Mouse (Mus musculus) CH12.LX (cell line): Measurements from ENCODE around the gene Dppa3.

ENCODE experiments used
- E2F4 ChIP-seq: IDR thresholded peaks from 2 replicates; pipeline ENCODE4 v1.6.1; 2011; ENCODE audit warnings: low read depth, low read length, improper control_type of control experiment; ENCODE audit not compliant: insufficient replicate concordance
- EP300 ChIP-seq: IDR thresholded peaks from 2 replicates; pipeline ENCODE4 v1.6.1; 2011; ENCODE audit warnings: low read length, improper control_type of control experiment
- JUND ChIP-seq: conservative IDR thresholded peaks from 2 replicates; pipeline ENCODE4 v1.6.1; 2011; ENCODE audit warnings: low read depth, low read length, improper control_type of control experiment
- NELFE ChIP-seq: IDR thresholded peaks from 2 replicates; pipeline ENCODE4 v1.6.1; 2011; ENCODE audit warnings: low read depth, low read length, improper control_type of control experiment
- RCOR1 ChIP-seq: conservative IDR thresholded peaks from 2 replicates; pipeline ENCODE4 v1.6.1; 2012; ENCODE audit warnings: low read depth, mild to moderate bottlenecking, inconsistent platforms, low read length, improper control_type of control experiment
- TBP ChIP-seq: conservative IDR thresholded peaks from 2 replicates; pipeline ENCODE4 v1.6.1; 2011; ENCODE audit warnings: low read depth, low read length, improper control_type of control experiment
- USF1 ChIP-seq: IDR thresholded peaks from 2 replicates; pipeline ENCODE4 v1.6.1; 2014; ENCODE audit warnings: low read depth, mild to moderate bottlenecking, inconsistent platforms, low read length, improper control_type of control experiment
- USF2 ChIP-seq: conservative IDR thresholded peaks from 2 replicates; pipeline ENCODE4 v1.6.1; 2011; ENCODE audit warnings: low read depth, low read length, improper control_type of control experiment
- ZNF384 ChIP-seq: IDR thresholded peaks from 2 replicates; pipeline ENCODE4 v1.6.1; 2012; ENCODE audit warnings: low read depth, low read length, improper control_type of control experiment, inconsistent platforms

DNA sequence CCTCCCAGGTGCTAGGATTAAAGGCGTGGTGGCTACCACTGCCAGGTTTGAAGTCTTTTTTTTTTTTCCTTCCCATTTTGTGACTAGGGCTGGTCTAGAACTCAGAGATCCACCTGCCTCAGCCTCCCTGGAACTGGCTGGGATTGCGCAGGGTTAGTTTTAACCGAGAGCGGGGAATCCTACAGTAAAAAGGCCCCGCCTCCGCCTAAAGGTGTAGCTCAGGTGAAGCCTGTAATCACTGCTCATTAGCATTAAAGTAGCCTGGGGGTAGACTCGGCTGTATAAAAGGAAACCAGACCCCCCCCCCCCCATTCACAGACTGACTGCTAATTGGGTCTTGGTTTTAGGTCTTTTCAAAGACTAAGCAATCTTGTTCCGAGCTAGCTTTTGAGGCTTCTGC lies at the start of gene Dppa3:
- TF ChIP-seq NELFE (no peak), USF2 (no peak), TBP (no peak), EP300 (no peak), ZNF384 (no peak), USF1 (no peak), RCOR1 (no peak), E2F4 (no peak), JUND (no peak)
